Mouse (Mus musculus) heart, adult 2 months (tissue): ENCODE data around the gene Atp2b2.

ENCODE experiments used
- CTCF ChIP-seq: fragments of 200-600 bp; IDR thresholded peaks from 2 replicates; pipeline ENCODE4 v1.8.1; 2022; ENCODE audit warnings: antibody characterized with exemption, mild to moderate bottlenecking, moderate library complexity
- POLR2A ChIP-seq: fragments of 200-500 bp; IDR thresholded peaks from 2 replicates; pipeline ENCODE4 v1.6.1; 2011; ENCODE audit warnings: mild to moderate bottlenecking, low read depth, low read length, control low read depth; ENCODE audit not compliant: insufficient read depth

GRCm38 (mm10) chr6:113849819-113850218 is 192.6 kb downstream of the Atp2b2 start:
- no peak for TF ChIP-seq POLR2A
- no peak for TF ChIP-seq CTCF
